Mouse (Mus musculus) heart, adult 2 months (tissue): ENCODE measurements around the gene 9430097D07Rik. TPM values are rescaled to one million over a fixed set of nuclear protein-coding genes. Genes with fewer than 3 reads are reported as not detected.

Source experiments
- DNase-seq, 2 experiments: peaks; one replicate each; pipeline ENCODE4 v3.0.0; 2021
- H3K27ac ChIP-seq: fragments of 200-600 bp; 2 replicates; pipeline ENCODE4 v1.8.1; 2022
- H3K27me3 ChIP-seq: fragments of 200-500 bp; 2 replicates; pipeline ENCODE4 v1.6.1; 2012; ENCODE audit warnings: mild to moderate bottlenecking, low read length, inconsistent platforms, mixed read lengths; ENCODE audit not compliant: control insufficient read depth, insufficient read depth
- H3K36me3 ChIP-seq: fragments of 200-500 bp; 2 replicates; pipeline ENCODE4 v1.6.1; 2012; ENCODE audit warnings: low read length, inconsistent platforms; ENCODE audit not compliant: control insufficient read depth, insufficient read depth
- H3K4me1 ChIP-seq: fragments of 200-500 bp; 2 replicates; pipeline ENCODE4 v1.6.1; 2011; ENCODE audit warnings: low read length; ENCODE audit not compliant: control insufficient read depth, insufficient read depth
- H3K4me3 ChIP-seq: fragments of 200-600 bp; 2 replicates; pipeline ENCODE4 v1.8.1; 2022
- H3K79me2 ChIP-seq: fragments of 200-500 bp; replicated peaks from 2 replicates; pipeline ENCODE4 v1.6.1; 2012; ENCODE audit warnings: mild to moderate bottlenecking, inconsistent platforms, low read length, moderate library complexity, mixed read lengths; ENCODE audit not compliant: control insufficient read depth, insufficient read depth
- H3K9ac ChIP-seq: fragments of 200-500 bp; 2 replicates; pipeline ENCODE4 v1.6.1; 2012; ENCODE audit warnings: low read depth, mild to moderate bottlenecking, control low read depth, inconsistent platforms, low read length, mixed read lengths
- CTCF ChIP-seq: fragments of 200-600 bp; IDR thresholded peaks from 2 replicates; pipeline ENCODE4 v1.8.1; 2022; ENCODE audit warnings: antibody characterized with exemption, mild to moderate bottlenecking, moderate library complexity
- EP300 ChIP-seq: fragments of 200-500 bp; IDR thresholded peaks from 2 replicates; pipeline ENCODE4 v1.6.1; 2011; ENCODE audit warnings: low read depth, low read length, control low read depth; ENCODE audit not compliant: insufficient read depth
- POLR2A ChIP-seq: fragments of 200-500 bp; IDR thresholded peaks from 2 replicates; pipeline ENCODE4 v1.6.1; 2011; ENCODE audit warnings: mild to moderate bottlenecking, low read depth, low read length, control low read depth; ENCODE audit not compliant: insufficient read depth
- WGBS: fragments of 180-500 bp; shearing (Covaris S2); methylation state at CpG from one replicate; pipeline ENCODE4 v1.1.7; 2018; 5-methylcytosine and 5-hydroxymethylcytosine counted together
- intact Hi-C: fragments of 180-260 bp; cut with DNase I; formaldehyde crosslinking; loops from one replicate; pipeline ENCODE4 v1.15.1; 2025
- polyA plus RNA-seq: library from polyadenylated mRNA; depleted of rRNA; stranded (reverse); fragments of >200 nt; gene quantifications from 2 replicates; pipeline ENCODE4 v1.2.3, GENCODE M21; 2012
- total RNA-seq, 2 experiments: library from RNA; stranded (reverse); gene quantifications; 2 replicates each; pipeline ENCODE4 v1.2.3; 2021

Gene 9430097D07Rik
- total and polyA plus RNA-seq, 3 experiments = not detected

- DNase-seq = no peak
- Histone ChIP-seq H3K27ac (no peak overlapping the region), H3K4me1 (peaks cover 6% of the 10 kb centered on the region), H3K36me3 (no peaks in the 10 kb centered on the region), H3K27me3 (no peaks in the 10 kb centered on the region), H3K9ac (no peak overlapping the region), H3K4me3 (no peak overlapping the region), H3K79me2 (no peaks in the 10 kb centered on the region)
- no peak for TF ChIP-seq POLR2A
- no peak for TF ChIP-seq CTCF
- TF ChIP-seq EP300 = no peak
- WGBS = 75% methylated on average over 6 of the region's 6 CpGs
- intact Hi-C loops = no loop called here
Observed at GRCm38 (mm10) chr2:32591249-32591648, 15.8 kb upstream of the 9430097D07Rik start.

GRCm38 (mm10) chr2:32590224-32590623 lies 14.7 kb upstream of the 9430097D07Rik start:
- peak in 1 of 2 experiments; percentile 60 for DNase-seq
- TF ChIP-seq EP300 = no peak
- no peak for TF ChIP-seq POLR2A
- no peak for TF ChIP-seq CTCF
- H3K79me2 ChIP-seq = no peaks in the 10 kb centered on the region
- H3K27me3 ChIP-seq = no peaks in the 10 kb centered on the region
- peak overlapping the region; percentile 91 for H3K27ac ChIP-seq
- no peaks in the 10 kb centered on the region for H3K36me3 ChIP-seq
- no peak overlapping the region for H3K9ac ChIP-seq
- WGBS = 66% methylated on average over 10 of the region's 10 CpGs
- H3K4me3 ChIP-seq = no peak overlapping the region
- intact Hi-C loops = no loop called here
- H3K4me1 ChIP-seq = peaks cover 6% of the 10 kb centered on the region

GRCm38 (mm10) chr2:32589213-32589795 lies 13.8 kb upstream of the 9430097D07Rik start:
- peak overlapping the region; percentile 25; the same call in 1 of the 2 replicates for H3K9ac ChIP-seq
- 20% methylated on average over 11 of the region's 11 CpGs for WGBS

GRCm38 (mm10) chr2:32587731-32588321 lies 12.3 kb upstream of the 9430097D07Rik start:
- Histone ChIP-seq H3K9ac (peak overlapping the region; percentile 80), H3K36me3 (no peaks in the 10 kb centered on the region), H3K79me2 (no peaks in the 10 kb centered on the region), H3K27ac (peak overlapping the region; percentile 91), H3K4me3 (peak overlapping the region; percentile 70), H3K27me3 (no peaks in the 10 kb centered on the region), H3K4me1 (peaks cover 7% of the 10 kb centered on the region)
- intact Hi-C loops = loop anchor here (1.0 kb wide), 1 partner anchor 14 kb away; no protein-coding TSS in a partner anchor
- peak; percentile 69 to 78 for DNase-seq
- WGBS = 6% methylated on average over 9 of the region's 9 CpGs
- TF ChIP-seq POLR2A (peak; percentile 68), CTCF (no peak), EP300 (no peak)

More at GRCm38 (mm10) chr2:32589213-32589795, 13.8 kb upstream of the 9430097D07Rik start:
- peaks cover 6% of the 10 kb centered on the region for H3K4me1 ChIP-seq
- TF ChIP-seq EP300 (no peak), CTCF (no peak), POLR2A (no peak)
- H3K27me3 ChIP-seq = no peaks in the 10 kb centered on the region
- intact Hi-C loops = no loop called here
- no peaks in the 10 kb centered on the region for H3K79me2 ChIP-seq
- H3K27ac ChIP-seq = peak overlapping the region; percentile 91
- DNase-seq = peak; percentile 64 to 76
- no peaks in the 10 kb centered on the region for H3K36me3 ChIP-seq
- 0 out of 2 replicates have a peak overlapping the region, but pooled peaks have one; percentile 2 for H3K4me3 ChIP-seq

- H3K27ac ChIP-seq = peak within 1 kb of the TSS; percentile 91
- H3K4me3 ChIP-seq = peak within 1 kb of the TSS; percentile 70
- H3K27me3 ChIP-seq = no peaks in the 10 kb centered on the region
- no peaks in the 10 kb centered on the region for H3K36me3 ChIP-seq
- intact Hi-C loops = loop anchor here (1.0 kb wide), 1 partner anchor 15 kb away; no protein-coding TSS in a partner anchor
- no peaks in the 10 kb centered on the region for H3K79me2 ChIP-seq
- TF ChIP-seq CTCF (peak; percentile 58), POLR2A (no peak; the same call in 1 of the 2 replicates)
- H3K4me1 ChIP-seq = peaks cover 7% of the 10 kb centered on the region
- under 1% methylated on average over 38 of the region's 38 CpGs for WGBS
- H3K9ac ChIP-seq = peak within 1 kb of the TSS; percentile 80
- peak; percentile 92 to 93 for DNase-seq
Observed at GRCm38 (mm10) chr2:32586871-32587351, 11.4 kb upstream of the 9430097D07Rik start, which contains the start of gene St6galnac4. St6galnac4 (plus strand) TSS chr2:32587095.
